Mouse (Mus musculus) hindbrain, embryonic 10.5 days (tissue): ENCODE measurements around the gene Mast4. TPM values are rescaled to one million over a fixed set of nuclear protein-coding genes. Genes with fewer than 3 reads are reported as not detected.

Experiments used
- DNase-seq: peaks from one replicate; pipeline ENCODE4 v3.0.0-alpha.2; 2017; ENCODE audit warnings: low spot score
- H3K27ac ChIP-seq: fragments of 300-500 bp; sonication (generic); 2 replicates; pipeline ENCODE4 v1.5.1; 2016; ENCODE audit warnings: mild to moderate bottlenecking, moderate library complexity
- H3K27me3 ChIP-seq: fragments of 300-500 bp; sonication (generic); 2 replicates; pipeline ENCODE4 v1.6.1; 2016; ENCODE audit warnings: mild to moderate bottlenecking; ENCODE audit not compliant: poor library complexity, insufficient read depth, severe bottlenecking
- H3K36me3 ChIP-seq: fragments of 300-500 bp; sonication (generic); 2 replicates; pipeline ENCODE4 v1.6.1; 2016; ENCODE audit warnings: mild to moderate bottlenecking, moderate library complexity
- H3K4me1 ChIP-seq: fragments of 300-500 bp; sonication (generic); replicated peaks from 2 replicates; pipeline ENCODE4 v1.6.1; 2016; ENCODE audit warnings: mild to moderate bottlenecking
- H3K4me3 ChIP-seq: fragments of 300-500 bp; sonication (generic); 2 replicates; pipeline ENCODE4 v1.5.1; 2016; ENCODE audit warnings: mild to moderate bottlenecking, moderate library complexity
- H3K9me3 ChIP-seq: fragments of 300-500 bp; sonication (generic); 2 replicates; pipeline ENCODE4 v1.6.1; 2016; ENCODE audit warnings: mild to moderate bottlenecking, moderate library complexity
- WGBS: fragments of 180-500 bp; shearing (Covaris S2); methylation state at CpG from one replicate; pipeline ENCODE4 v1.1.7; 2016; 5-methylcytosine and 5-hydroxymethylcytosine counted together
- polyA plus RNA-seq: library from polyadenylated mRNA; unstranded; fragments of >200 nt; fragmentation: Nextera tagmentation; extraction: Ambion mirVana; gene quantifications from 2 replicates; pipeline ENCODE4 v1.2.1, GENCODE M21; 2016

Gene Mast4
- polyA plus RNA-seq, 1 experiment from 2014 or later: 19.3 TPM

DNA sequence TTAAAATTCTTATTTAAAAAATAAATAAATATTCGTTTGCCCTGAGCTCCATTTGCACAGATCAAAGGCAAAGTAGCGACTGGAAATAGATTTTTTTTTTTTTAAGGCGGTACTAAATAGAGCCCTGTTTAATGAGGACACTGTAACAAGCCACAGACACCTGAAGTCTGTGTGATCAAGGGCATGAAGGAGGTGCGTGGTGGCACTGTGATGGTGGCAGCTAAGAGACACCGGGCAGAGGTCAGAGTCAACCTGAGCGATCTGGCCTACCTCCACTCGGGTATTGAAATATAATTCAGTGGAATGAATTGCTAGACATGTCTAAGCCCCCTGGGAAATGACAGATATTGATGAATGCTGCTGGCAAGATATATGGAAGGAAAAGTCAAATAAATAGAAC lies 184.9 kb downstream of the Mast4 start:
- DNase-seq: no peak
- WGBS: 82% methylated on average over 7 of the region's 7 CpGs
- H3K9me3 ChIP-seq: no peaks in the 10 kb centered on the region
- H3K4me1 ChIP-seq: peaks cover 19% of the 10 kb centered on the region
- no peak overlapping the region for H3K4me3 ChIP-seq
- no peaks in the 10 kb centered on the region for H3K36me3 ChIP-seq
- H3K27ac ChIP-seq: no peak overlapping the region
- no peaks in the 10 kb centered on the region for H3K27me3 ChIP-seq

GRCm38 (mm10) chr13:103144343-103144742 lies 190.0 kb downstream of the Mast4 start:
- Histone ChIP-seq H3K9me3 (no peaks in the 10 kb centered on the region), H3K27ac (0 out of 2 replicates have a peak overlapping the region, but pooled peaks have one; percentile 16), H3K36me3 (no peaks in the 10 kb centered on the region), H3K4me1 (peaks cover 8% of the 10 kb centered on the region), H3K4me3 (no peak overlapping the region), H3K27me3 (no peaks in the 10 kb centered on the region)
- DNase-seq: no peak
- WGBS: 71% methylated on average over 5 of the region's 5 CpGs

- no peak for DNase-seq
- Histone ChIP-seq H3K4me1 (peaks cover 8% of the 10 kb centered on the region), H3K9me3 (no peaks in the 10 kb centered on the region), H3K4me3 (no peak overlapping the region), H3K27ac (no peak overlapping the region), H3K27me3 (no peaks in the 10 kb centered on the region), H3K36me3 (no peaks in the 10 kb centered on the region)
- 86% methylated on average over 5 of the region's 5 CpGs for WGBS
Observed at GRCm38 (mm10) chr13:103141304-103141703, 193.0 kb downstream of the Mast4 start.

GRCm38 (mm10) chr13:103140051-103140450 lies 194.2 kb downstream of the Mast4 start:
- Histone ChIP-seq H3K27ac (no peak overlapping the region), H3K9me3 (no peaks in the 10 kb centered on the region), H3K36me3 (no peaks in the 10 kb centered on the region), H3K27me3 (no peaks in the 10 kb centered on the region), H3K4me3 (no peak overlapping the region), H3K4me1 (peaks cover 8% of the 10 kb centered on the region)
- DNase-seq: no peak
- WGBS: 92% methylated on average over 13 of the region's 13 CpGs

DNA sequence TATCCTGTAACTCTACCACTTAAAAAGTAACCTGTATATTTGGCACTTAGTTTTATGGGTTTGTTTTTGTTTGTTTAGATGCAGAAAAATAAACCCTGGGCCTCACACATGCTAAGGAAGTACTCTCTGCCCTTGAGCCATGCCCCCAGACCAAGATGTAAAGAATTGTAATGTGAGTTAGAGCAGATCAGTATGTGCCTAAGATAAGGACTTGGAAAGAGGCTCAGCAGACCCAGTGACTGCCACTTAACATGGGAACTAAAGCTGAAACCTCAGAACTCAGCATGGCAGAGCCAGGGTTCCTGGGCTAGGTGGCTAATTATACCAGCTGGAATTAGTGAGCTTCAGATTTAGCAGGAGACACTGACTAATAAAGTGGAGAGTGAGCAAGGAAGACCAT lies 196.0 kb downstream of the Mast4 start:
- no peak overlapping the region for H3K4me3 ChIP-seq
- H3K36me3 ChIP-seq: no peaks in the 10 kb centered on the region
- H3K27me3 ChIP-seq: no peaks in the 10 kb centered on the region
- no peak for DNase-seq
- H3K27ac ChIP-seq: no peak overlapping the region
- H3K9me3 ChIP-seq: no peaks in the 10 kb centered on the region
- H3K4me1 ChIP-seq: no peaks in the 10 kb centered on the region; the same call in 1 of the 2 replicates

GRCm38 (mm10) chr13:103135224-103135883 lies 198.9 kb downstream of the Mast4 start:
- H3K36me3 ChIP-seq: no peaks in the 10 kb centered on the region
- H3K4me1 ChIP-seq: no peaks in the 10 kb centered on the region; the same call in 1 of the 2 replicates
- H3K27me3 ChIP-seq: no peaks in the 10 kb centered on the region
- H3K4me3 ChIP-seq: no peak overlapping the region
- no peaks in the 10 kb centered on the region for H3K9me3 ChIP-seq
- no peak for DNase-seq
- 95% methylated on average over 17 of the region's 17 CpGs for WGBS
- H3K27ac ChIP-seq: no peak overlapping the region

- H3K27ac ChIP-seq: no peak overlapping the region
- 81% methylated on average over 2 of the region's 2 CpGs for WGBS
- no peak for DNase-seq
Observed at GRCm38 (mm10) chr13:103131781-103132180, 202.5 kb downstream of the Mast4 start.

DNA sequence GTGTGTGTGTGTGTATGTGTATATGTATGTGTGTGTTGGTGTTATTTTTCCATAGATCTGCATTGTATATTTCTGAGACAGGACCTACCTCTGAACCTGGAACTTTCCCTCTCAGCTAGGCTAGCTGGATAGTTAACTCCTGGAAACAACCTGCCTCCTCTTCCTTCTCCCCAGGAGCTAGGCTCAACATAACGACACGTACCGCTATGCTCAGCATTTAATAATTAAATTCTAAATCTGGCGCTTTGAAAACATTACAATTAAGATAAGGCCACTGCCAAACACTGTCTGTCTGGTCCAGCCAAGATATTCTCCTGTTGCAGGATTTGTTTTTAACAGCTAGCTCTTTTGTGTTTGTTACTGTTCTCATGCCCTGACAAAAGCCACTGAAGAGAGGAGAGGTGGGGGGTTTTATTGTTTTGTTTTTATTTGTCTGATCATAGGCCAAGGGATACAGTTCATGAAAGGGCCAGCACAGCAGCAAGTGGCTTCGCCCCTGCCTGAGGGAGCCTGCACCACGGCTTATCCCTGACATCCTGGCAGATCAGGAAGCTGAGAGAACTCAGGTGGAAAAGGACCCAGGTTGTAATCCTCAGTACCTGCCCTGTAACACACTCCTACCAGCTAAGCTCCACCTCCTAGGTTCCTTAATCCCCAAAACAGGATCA lies 205.0 kb downstream of the Mast4 start:
- H3K4me1 ChIP-seq: peaks cover 11% of the 10 kb centered on the region
- 80% methylated on average over 6 of the region's 6 CpGs for WGBS
- no peaks in the 10 kb centered on the region for H3K27me3 ChIP-seq
- no peak overlapping the region for H3K4me3 ChIP-seq
- no peaks in the 10 kb centered on the region for H3K9me3 ChIP-seq
- no peak for DNase-seq
- H3K36me3 ChIP-seq: no peaks in the 10 kb centered on the region
- H3K27ac ChIP-seq: peak overlapping the region; percentile 35; the same call in 1 of the 2 replicates

More at GRCm38 (mm10) chr13:103131781-103132180, 202.5 kb downstream of the Mast4 start:
- Histone ChIP-seq H3K9me3 (no peaks in the 10 kb centered on the region), H3K27me3 (no peaks in the 10 kb centered on the region), H3K4me1 (peaks cover 11% of the 10 kb centered on the region), H3K4me3 (no peak overlapping the region), H3K36me3 (no peaks in the 10 kb centered on the region)

DNA sequence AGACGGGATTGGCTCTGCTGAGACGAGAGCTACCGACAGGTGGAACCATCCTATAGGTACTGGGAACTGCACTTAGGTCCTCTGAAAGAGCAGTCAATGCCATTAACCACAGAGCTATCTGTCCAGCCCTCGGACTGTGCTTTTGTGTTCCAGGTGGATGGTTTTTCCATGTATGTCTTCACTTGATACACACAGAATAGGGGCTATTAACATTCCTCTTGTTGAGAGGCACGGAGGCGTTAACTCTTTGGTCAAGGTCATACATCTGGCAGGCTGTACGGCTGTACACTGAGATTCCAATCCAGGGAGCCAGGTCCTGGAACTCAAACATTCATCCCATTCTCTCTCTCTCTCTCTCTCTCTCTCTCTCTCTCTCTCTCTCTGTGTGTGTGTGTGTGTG lies 205.6 kb downstream of the Mast4 start:
- no peak for DNase-seq
- no peak overlapping the region for H3K27ac ChIP-seq
- H3K27me3 ChIP-seq: no peaks in the 10 kb centered on the region

GRCm38 (mm10) chr13:103127594-103127993 lies 206.7 kb downstream of the Mast4 start:
- no peaks in the 10 kb centered on the region for H3K27me3 ChIP-seq
- H3K36me3 ChIP-seq: no peaks in the 10 kb centered on the region
- no peak for DNase-seq
- H3K9me3 ChIP-seq: no peaks in the 10 kb centered on the region
- peaks cover 12% of the 10 kb centered on the region for H3K4me1 ChIP-seq
- no peak overlapping the region for H3K27ac ChIP-seq
- WGBS: 89% methylated on average over 5 of the region's 5 CpGs
- no peak overlapping the region for H3K4me3 ChIP-seq

More for the DNA sequence above, 205.6 kb downstream of the Mast4 start:
- Histone ChIP-seq H3K4me3 (no peak overlapping the region), H3K4me1 (peaks cover 11% of the 10 kb centered on the region), H3K36me3 (no peaks in the 10 kb centered on the region), H3K9me3 (no peaks in the 10 kb centered on the region)
- WGBS: 71% methylated on average over 7 of the region's 7 CpGs

DNA sequence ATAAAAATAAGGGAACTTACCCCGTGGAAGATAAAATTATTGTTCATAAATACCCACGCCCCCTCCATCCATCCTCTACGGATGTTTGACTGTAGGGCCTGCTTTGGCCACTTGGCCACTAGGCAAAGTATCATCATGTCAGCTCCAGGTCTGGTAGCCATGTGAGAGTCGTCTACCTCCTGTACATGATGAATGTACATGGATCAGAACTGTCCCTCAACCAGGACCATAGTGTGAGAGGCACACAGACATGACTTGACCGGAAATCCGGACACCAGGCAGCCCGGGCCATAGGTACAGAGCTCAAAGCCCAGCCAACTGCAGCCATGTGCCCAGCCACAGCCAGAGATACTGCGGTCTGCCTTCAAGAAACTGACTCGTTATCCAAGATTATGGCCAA lies 210.6 kb downstream of the Mast4 start:
- no peak for DNase-seq
- H3K9me3 ChIP-seq: no peaks in the 10 kb centered on the region
- H3K27ac ChIP-seq: no peak overlapping the region
- H3K4me3 ChIP-seq: no peak overlapping the region
- H3K4me1 ChIP-seq: peaks cover 25% of the 10 kb centered on the region
- WGBS: 93% methylated on average over 9 of the region's 9 CpGs
- H3K36me3 ChIP-seq: no peaks in the 10 kb centered on the region
- no peaks in the 10 kb centered on the region for H3K27me3 ChIP-seq

- H3K9me3 ChIP-seq: no peaks in the 10 kb centered on the region
- H3K36me3 ChIP-seq: no peaks in the 10 kb centered on the region
- no peaks in the 10 kb centered on the region for H3K27me3 ChIP-seq
- H3K4me1 ChIP-seq: peaks cover 22% of the 10 kb centered on the region
- no peak overlapping the region for H3K4me3 ChIP-seq
- peak; percentile 45 for DNase-seq
- 51% methylated on average over 22 of the region's 22 CpGs for WGBS
- no peak overlapping the region for H3K27ac ChIP-seq
Observed at GRCm38 (mm10) chr13:103121796-103122792, 212.2 kb downstream of the Mast4 start.
